Mouse (Mus musculus) ovary, adult 2 months (tissue): ENCODE results near the gene Lima1. TPM values are rescaled to one million over a fixed set of nuclear protein-coding genes. Genes with fewer than 3 reads are reported as not detected.

Experiments used
- polyA plus RNA-seq: library from polyadenylated mRNA; depleted of rRNA; stranded (reverse); fragments of >200 nt; gene quantifications from 2 replicates; pipeline ENCODE4 v1.2.3, GENCODE M21; 2012; rRNA removed

Gene Lima1
- polyA plus RNA-seq, result 15.8 and 19.7 TPM in 2 replicates

GRCm38 (mm10) chr15:99875334-99875869 lies at the start of gene Lima1:
Gene Lima1 (minus strand): TSS chr15:99875456.

DNA sequence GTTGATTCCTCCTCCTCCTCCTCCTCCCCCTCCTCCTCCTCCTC lies 102.6 kb downstream of the Lima1 start, which contains the start of gene Cers5:
Gene Cers5, minus strand, starts transcription at position 5 of the 44 bp plus-strand sequence.

Other genes starting within 250 kb of the Lima1 start
- gene Racgap1, start 223.8 kb downstream of the Lima1 start, polyA plus RNA-seq, result 16.8 and 27.9 TPM in 2 replicates
- 0.25 and 0.37 TPM in 2 replicates for gene Asic1, start 205.1 kb downstream of the Lima1 start, polyA plus RNA-seq
- gene Smarcd1, start 173.3 kb downstream of the Lima1 start, polyA plus RNA-seq, result 63.3 and 72.6 TPM in 2 replicates
- gene Gm17349, start 170.0 kb downstream of the Lima1 start, polyA plus RNA-seq, result 2.3 TPM in 1 of 2 replicates, not detected in the other
- gene Gpd1, start 157.9 kb downstream of the Lima1 start, polyA plus RNA-seq, result 60.3 and 69.7 TPM in 2 replicates
- 410 and 417 TPM in 2 replicates for gene Cox14, start 149.8 kb downstream of the Lima1 start, polyA plus RNA-seq
- gene Cers5, start 102.6 kb downstream of the Lima1 start, polyA plus RNA-seq, result 47.9 and 56.3 TPM in 2 replicates
- 0.06 and 0.09 TPM in 2 replicates for gene Fam186a, start 91.6 kb upstream of the Lima1 start, polyA plus RNA-seq
- gene Larp4, start 94.6 kb upstream of the Lima1 start, polyA plus RNA-seq, result 61.8 and 84.7 TPM in 2 replicates
- gene Dip2b, start 163.2 kb upstream of the Lima1 start, polyA plus RNA-seq, result 8.1 and 10.6 TPM in 2 replicates